Mouse (Mus musculus): ENCODE results near the gene Usp35.

Usp35 gene

GRCm38 (mm10) chr7:97331726-97332666, at the start of gene Usp35, which contains the start of gene Kctd21:
Usp35 (minus strand) TSS chr7:97332020.
Kctd21 (plus strand) TSS chr7:97332327.
- DNase-seq (ENCODE audit: low spot score in 2 of 2) = peak; percentile 76 to 92

GRCm38 (mm10) chr7:97380500-97381123, 48.8 kb upstream of the Usp35 start:
- no peak for DNase-seq (ENCODE audit: low spot score in 2 of 2)

GRCm38 (mm10) chr7:97379304-97379703, 47.5 kb upstream of the Usp35 start:
- DNase-seq (ENCODE audit: low spot score in 2 of 2) = no peak

- DNase-seq (ENCODE audit: low spot score in 2 of 2) = no peak
These were observed 44.1 kb upstream of the Usp35 start for GRCm38 (mm10) chr7:97375906-97376305.

GRCm38 (mm10) chr7:97375101-97375500, 43.3 kb upstream of the Usp35 start:
- DNase-seq (ENCODE audit: low spot score in 2 of 2) = no peak

GRCm38 (mm10) chr7:97365887-97366286, 34.1 kb upstream of the Usp35 start:
- DNase-seq (ENCODE audit: low spot score in 2 of 2) = no peak

GRCm38 (mm10) chr7:97361467-97361866, 29.6 kb upstream of the Usp35 start:
- peak; percentile 32 to 75 for DNase-seq (ENCODE audit: low spot score in 2 of 2)

- no peak for DNase-seq (ENCODE audit: low spot score in 2 of 2)
These were observed 29.1 kb upstream of the Usp35 start for GRCm38 (mm10) chr7:97360955-97361354.

- DNase-seq (ENCODE audit: low spot score in 2 of 2) = no peak
These were observed 28.3 kb upstream of the Usp35 start for GRCm38 (mm10) chr7:97360166-97360565.

GRCm38 (mm10) chr7:97358347-97358746, 26.5 kb upstream of the Usp35 start:
- peak in 1 of 2 experiments; percentile 3 for DNase-seq (ENCODE audit: low spot score in 2 of 2)

- peak in 1 of 2 experiments; percentile 3 for DNase-seq (ENCODE audit: low spot score in 2 of 2)
These were observed 26.0 kb upstream of the Usp35 start for GRCm38 (mm10) chr7:97357840-97358239.

GRCm38 (mm10) chr7:97356875-97357276, 25.1 kb upstream of the Usp35 start:
- DNase-seq (ENCODE audit: low spot score in 2 of 2) = peak in 1 of 2 experiments; percentile 12

GRCm38 (mm10) chr7:97356253-97356652, 24.4 kb upstream of the Usp35 start:
- peak in 1 of 2 experiments; percentile 8 for DNase-seq (ENCODE audit: low spot score in 2 of 2)

- DNase-seq (ENCODE audit: low spot score in 2 of 2) = peak in 1 of 2 experiments; percentile 18
These were observed 23.4 kb upstream of the Usp35 start for GRCm38 (mm10) chr7:97355068-97355841.

- DNase-seq (ENCODE audit: low spot score in 2 of 2) = peak in 1 of 2 experiments; percentile 8
These were observed 21.5 kb upstream of the Usp35 start for GRCm38 (mm10) chr7:97353356-97353755.

GRCm38 (mm10) chr7:97351792-97352513, 20.1 kb upstream of the Usp35 start:
- peak in 1 of 2 experiments; percentile 9 for DNase-seq (ENCODE audit: low spot score in 2 of 2)

GRCm38 (mm10) chr7:97350891-97351290, 19.1 kb upstream of the Usp35 start:
- no peak for DNase-seq (ENCODE audit: low spot score in 2 of 2)

- DNase-seq (ENCODE audit: low spot score in 2 of 2) = no peak
These were observed 17.6 kb upstream of the Usp35 start for GRCm38 (mm10) chr7:97349438-97349837.

GRCm38 (mm10) chr7:97348836-97349235, 17.0 kb upstream of the Usp35 start:
- no peak for DNase-seq (ENCODE audit: low spot score in 2 of 2)

- DNase-seq (ENCODE audit: low spot score in 2 of 2) = no peak
These were observed 16.5 kb upstream of the Usp35 start for GRCm38 (mm10) chr7:97348318-97348717.

GRCm38 (mm10) chr7:97347464-97347863, 15.6 kb upstream of the Usp35 start:
- DNase-seq (ENCODE audit: low spot score in 2 of 2) = no peak
